Mouse (Mus musculus): ENCODE data around the gene March1.

DNA sequence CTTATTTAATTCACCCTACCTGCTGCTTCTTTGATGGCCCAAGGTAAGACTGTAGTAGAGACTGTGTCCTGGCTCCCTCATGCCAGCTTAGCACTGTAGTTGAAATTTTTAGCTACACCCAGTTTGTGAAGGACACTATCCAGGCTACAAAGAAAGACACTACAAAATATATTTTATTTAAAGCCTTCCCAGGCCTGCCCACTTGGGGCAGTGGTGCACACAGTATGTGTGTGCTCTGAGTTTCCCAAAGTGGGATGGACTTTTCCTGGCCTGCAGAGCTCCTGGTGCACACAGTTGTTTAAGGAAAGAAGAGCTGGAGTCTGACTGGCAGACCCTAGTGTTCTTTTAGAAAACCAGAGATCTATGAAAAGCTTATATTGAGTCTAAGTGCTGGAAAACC is 839.4 kb downstream of the March1 start:
- TF ChIP-seq CTCF (IDR thresholded peaks at IDR 0.05; ENCODE audit: borderline replicate concordance, insufficient read depth, low read depth, low read length), result no peak
- no peak for TF ChIP-seq POLR2A (IDR thresholded peaks at IDR 0.05; ENCODE audit: borderline replicate concordance, insufficient read depth, low read length)

All from cerebellum, adult 2 months (tissue).